Mouse (Mus musculus) stomach, postnatal 0 days (tissue): ENCODE data around the gene Zfp69. TPM values are rescaled to one million over a fixed set of nuclear protein-coding genes. Genes with fewer than 3 reads are reported as not detected.

ENCODE experiments used
- ATAC-seq: fragments of 200-750 bp; cut with Nextera tagmentation; 2 replicates; pipeline ENCODE4 v1.8.0; 2017; ENCODE audit not compliant: low FRiP score, low TSS enrichment
- DNase-seq: peaks from one replicate; pipeline ENCODE4 v3.0.0-alpha.2; 2016; ENCODE audit warnings: low spot score
- H3K27ac ChIP-seq: fragments of 300-500 bp; sonication (generic); replicated peaks from 2 replicates; pipeline ENCODE4 v1.5.1; 2014; ENCODE audit warnings: mild to moderate bottlenecking, control low read depth
- H3K27me3 ChIP-seq: fragments of 300-500 bp; sonication (generic); 2 replicates; pipeline ENCODE4 v1.6.1; 2014; ENCODE audit warnings: low read length; ENCODE audit not compliant: control insufficient read depth, insufficient read depth
- H3K36me3 ChIP-seq: fragments of 300-500 bp; sonication (generic); 2 replicates; pipeline ENCODE4 v1.6.1; 2014; ENCODE audit warnings: low read length, mixed read lengths; ENCODE audit not compliant: control insufficient read depth, insufficient read depth
- H3K4me1 ChIP-seq: fragments of 300-500 bp; sonication (generic); replicated peaks from 2 replicates; pipeline ENCODE4 v1.6.1; 2014; ENCODE audit warnings: antibody characterized with exemption; ENCODE audit not compliant: control insufficient read depth, insufficient read depth
- H3K4me2 ChIP-seq: fragments of 300-500 bp; sonication (generic); replicated peaks from 2 replicates; pipeline ENCODE4 v1.6.1; 2014; ENCODE audit warnings: low read depth, mild to moderate bottlenecking, control low read depth, moderate library complexity
- H3K4me3 ChIP-seq: fragments of 300-500 bp; sonication (generic); 2 replicates; pipeline ENCODE4 v1.5.1; 2014; ENCODE audit warnings: low read depth, low read length, control low read depth
- H3K9ac ChIP-seq: fragments of 300-500 bp; sonication (generic); 2 replicates; pipeline ENCODE4 v1.6.1; 2014; ENCODE audit warnings: mild to moderate bottlenecking, low read length, control low read depth, mixed read lengths
- H3K9me3 ChIP-seq: fragments of 300-500 bp; sonication (generic); 2 replicates; pipeline ENCODE4 v1.6.1; 2016; ENCODE audit warnings: low read length; ENCODE audit not compliant: control insufficient read depth
- CTCF ChIP-seq: IDR thresholded peaks from 2 replicates; pipeline ENCODE4 v1.5.1; 2016; ENCODE audit warnings: antibody characterized with exemption, low read depth, mild to moderate bottlenecking, moderate library complexity
- EP300 ChIP-seq: optimal IDR thresholded peaks from 2 replicates; pipeline ENCODE3; 2016; ENCODE audit warnings: antibody characterized with exemption
- WGBS: fragments of 180-500 bp; shearing (Covaris S2); extraction: QIAGEN DNeasy Blood & Tissue Kit; methylation state at CpG from one replicate; pipeline ENCODE4 v1.1.7; 2014; 5-methylcytosine and 5-hydroxymethylcytosine counted together
- polyA plus RNA-seq: library from polyadenylated mRNA; unstranded; fragments of >200 nt; fragmentation: Nextera tagmentation; extraction: Ambion mirVana; gene quantifications from 2 replicates; pipeline ENCODE4 v1.2.1, GENCODE M21; 2015

Zfp69 gene
- polyA plus RNA-seq, 1 experiment from 2014 or later = 1.9 TPM

DNA sequence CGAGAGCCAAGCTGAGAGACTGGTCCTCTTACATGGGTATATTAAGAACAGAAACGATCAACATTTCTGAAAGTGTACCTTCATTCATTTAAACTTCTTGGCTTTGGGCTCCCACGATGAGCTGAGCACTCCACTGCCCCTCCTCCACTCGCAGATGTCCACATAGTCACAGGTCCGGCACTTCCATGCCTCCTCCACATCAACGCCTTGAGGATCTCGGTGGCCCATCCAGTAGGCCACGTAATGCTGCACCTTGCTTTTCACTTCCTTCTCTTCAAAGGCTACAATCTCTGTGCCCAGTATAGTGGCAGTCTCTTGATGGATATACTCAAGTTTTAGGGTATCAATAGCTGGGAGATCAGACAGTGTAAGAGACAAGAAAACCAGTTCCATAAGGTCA, 30.0 kb downstream of the Zfp69 start:
- Histone ChIP-seq H3K27ac (no peak overlapping the region), H3K9ac (no peak overlapping the region), H3K4me1 (no peaks in the 10 kb centered on the region), H3K4me3 (no peak overlapping the region), H3K27me3 (no peaks in the 10 kb centered on the region), H3K9me3 (no peaks in the 10 kb centered on the region), H3K36me3 (peaks cover 11% of the 10 kb centered on the region), H3K4me2 (no peak overlapping the region)
- no peak for DNase-seq
- TF ChIP-seq CTCF (no peak), EP300 (no peak)
- no peak for ATAC-seq
- WGBS = 91% methylated on average over 8 of the region's 8 CpGs

DNA sequence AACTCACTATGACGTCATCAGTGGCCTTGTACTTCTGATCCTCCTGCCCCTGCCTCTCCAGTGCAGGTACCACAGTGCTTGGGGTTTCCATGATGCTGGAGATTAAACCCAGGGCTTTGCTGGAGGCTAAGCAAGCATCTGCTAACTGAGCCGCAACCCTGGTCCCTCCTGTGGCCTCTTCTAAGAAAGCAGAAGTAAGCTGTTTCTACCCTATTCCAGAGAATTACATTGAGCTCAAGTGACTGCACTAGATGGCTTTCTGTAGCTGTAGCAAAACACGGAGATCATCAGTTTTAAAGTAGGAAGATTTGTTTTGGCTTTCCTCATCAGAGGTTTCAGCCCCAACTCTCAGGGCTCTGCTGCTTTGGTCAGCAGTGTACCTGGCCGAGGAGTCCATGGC, 37.0 kb downstream of the Zfp69 start:
- WGBS = 72% methylated on average over 4 of the region's 4 CpGs
- H3K9me3 ChIP-seq = no peaks in the 10 kb centered on the region
- H3K9ac ChIP-seq = no peak overlapping the region
- H3K4me2 ChIP-seq = no peak overlapping the region
- H3K4me3 ChIP-seq = no peak overlapping the region
- H3K4me1 ChIP-seq = no peaks in the 10 kb centered on the region
- no peak overlapping the region for H3K27ac ChIP-seq
- ATAC-seq (no peak), DNase-seq (no peak)
- no peaks in the 10 kb centered on the region for H3K36me3 ChIP-seq
- TF ChIP-seq EP300 (no peak), CTCF (no peak)
- no peaks in the 10 kb centered on the region for H3K27me3 ChIP-seq

DNA sequence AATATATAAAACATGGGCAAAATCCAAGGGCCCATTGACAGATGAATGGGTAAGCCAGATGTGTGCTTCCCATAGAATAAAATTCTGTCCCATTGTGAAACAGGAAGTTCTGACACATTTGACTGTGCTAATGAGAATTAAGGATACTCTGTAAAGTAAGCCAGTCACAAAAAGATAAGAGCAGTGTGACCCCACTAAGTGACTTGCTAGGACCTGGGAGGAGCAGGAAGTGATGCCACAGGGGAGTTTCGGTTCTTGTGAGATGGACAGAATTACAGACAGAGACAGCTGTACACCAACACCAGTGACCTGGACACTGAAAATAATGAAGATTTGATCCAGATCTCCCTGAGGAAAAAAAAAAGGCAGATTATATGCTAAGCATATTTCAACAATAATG, 37.6 kb downstream of the Zfp69 start:
- Histone ChIP-seq H3K9me3 (no peaks in the 10 kb centered on the region), H3K4me3 (no peak overlapping the region), H3K4me1 (no peaks in the 10 kb centered on the region), H3K36me3 (no peaks in the 10 kb centered on the region), H3K9ac (no peak overlapping the region), H3K27ac (no peak overlapping the region), H3K27me3 (no peaks in the 10 kb centered on the region), H3K4me2 (no peak overlapping the region)
- DNase-seq (no peak), ATAC-seq (no peak)
- 63% methylated on average over 1 of the region's 1 CpGs for WGBS
- TF ChIP-seq CTCF (no peak), EP300 (no peak)

DNA sequence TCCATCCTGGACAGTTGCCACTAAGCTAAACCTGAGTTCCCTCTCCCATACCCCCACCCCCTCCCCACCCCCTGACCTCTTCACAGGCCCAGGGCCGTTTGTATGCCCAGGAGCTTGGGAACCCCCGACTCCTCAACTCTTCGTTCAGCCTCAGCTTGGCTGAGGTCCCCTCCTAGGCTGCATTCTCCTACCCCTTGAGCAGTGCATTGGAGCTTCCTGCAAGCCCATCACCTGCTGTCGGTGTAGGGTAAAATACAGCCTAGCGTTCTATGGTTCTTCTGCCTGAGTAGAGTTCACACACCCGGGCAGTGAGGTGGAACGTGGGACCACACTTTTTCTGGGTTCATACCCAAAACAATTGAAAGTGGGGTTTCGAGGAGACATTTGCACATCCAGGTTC, 38.1 kb downstream of the Zfp69 start:
- no peak overlapping the region for H3K4me2 ChIP-seq
- H3K9me3 ChIP-seq = no peaks in the 10 kb centered on the region
- DNase-seq = no peak
- TF ChIP-seq CTCF = no peak
- TF ChIP-seq EP300 = no peak
- no peak overlapping the region for H3K27ac ChIP-seq
- no peak overlapping the region for H3K9ac ChIP-seq
- no peaks in the 10 kb centered on the region for H3K36me3 ChIP-seq
- H3K4me1 ChIP-seq = no peaks in the 10 kb centered on the region
- 60% methylated on average over 8 of the region's 8 CpGs for WGBS
- H3K27me3 ChIP-seq = no peaks in the 10 kb centered on the region
- no peak for ATAC-seq
- H3K4me3 ChIP-seq = no peak overlapping the region

DNA sequence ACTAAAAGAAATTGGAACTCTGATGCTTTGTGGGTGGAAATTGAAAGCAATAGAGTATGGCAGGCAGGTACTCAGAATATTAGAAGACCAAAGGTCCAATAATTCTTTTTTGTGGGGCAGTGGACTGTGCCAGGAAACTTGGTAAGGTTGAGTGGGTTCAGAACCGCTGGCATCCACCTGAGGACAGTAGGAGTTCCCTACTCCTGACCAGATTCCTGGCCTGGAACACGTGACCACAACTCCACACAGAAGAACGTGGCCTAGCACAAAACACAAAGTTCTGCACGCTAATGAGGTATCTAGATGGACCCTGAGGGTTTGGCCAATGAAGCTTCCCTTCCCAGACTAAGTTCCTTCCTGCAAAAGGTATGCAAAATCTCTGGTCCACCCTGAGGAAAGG, 38.6 kb downstream of the Zfp69 start:
- no peak for TF ChIP-seq EP300
- TF ChIP-seq CTCF = no peak
- WGBS = 45% methylated on average over 4 of the region's 4 CpGs
- no peak for DNase-seq
- H3K4me1 ChIP-seq = no peaks in the 10 kb centered on the region
- no peak for ATAC-seq
- H3K9ac ChIP-seq = no peak overlapping the region
- no peaks in the 10 kb centered on the region for H3K27me3 ChIP-seq
- no peak overlapping the region for H3K4me3 ChIP-seq
- no peaks in the 10 kb centered on the region for H3K36me3 ChIP-seq
- no peak overlapping the region for H3K4me2 ChIP-seq
- no peak overlapping the region for H3K27ac ChIP-seq
- H3K9me3 ChIP-seq = no peaks in the 10 kb centered on the region

DNA sequence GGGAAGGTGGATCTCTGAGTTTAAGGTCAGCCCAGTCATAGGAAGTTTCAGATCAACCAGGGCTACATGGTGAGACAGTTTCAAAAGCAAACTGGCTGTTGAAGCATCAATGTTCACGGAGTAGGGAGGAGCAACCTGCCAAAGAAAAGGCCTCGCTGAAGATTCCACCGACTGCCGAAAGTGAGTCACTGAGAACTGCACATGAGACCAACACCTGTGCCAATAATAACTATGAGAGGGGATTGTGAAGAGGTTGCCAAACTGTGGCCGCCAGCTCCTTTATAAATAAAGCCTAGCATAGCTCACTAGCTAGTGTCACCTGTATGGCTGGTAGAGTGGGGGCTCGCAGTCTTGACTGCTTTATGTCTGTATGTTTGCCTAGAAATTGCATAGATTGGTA, 40.4 kb downstream of the Zfp69 start:
- H3K4me2 ChIP-seq = no peak overlapping the region
- no peaks in the 10 kb centered on the region for H3K27me3 ChIP-seq
- ATAC-seq (no peak), DNase-seq (no peak)
- no peaks in the 10 kb centered on the region for H3K4me1 ChIP-seq
- no peaks in the 10 kb centered on the region for H3K36me3 ChIP-seq
- no peaks in the 10 kb centered on the region for H3K9me3 ChIP-seq
- WGBS = 78% methylated on average over 6 of the region's 6 CpGs
- TF ChIP-seq EP300 = no peak
- no peak for TF ChIP-seq CTCF
- H3K4me3 ChIP-seq = no peak overlapping the region
- H3K9ac ChIP-seq = no peak overlapping the region
- H3K27ac ChIP-seq = no peak overlapping the region
